Mouse (Mus musculus) MEL (cell line): ENCODE data around the gene Erap1. TPM values are rescaled to one million over a fixed set of nuclear protein-coding genes. Genes with fewer than 3 reads are reported as not detected.

Experiments used
- DNase-seq: peaks from one replicate; pipeline ENCODE4 v3.0.0; 2011; ENCODE audit warnings: low read depth, low spot score
- H3K27ac ChIP-seq: 2 replicates; pipeline ENCODE4 v1.5.1; 2012; ENCODE audit warnings: low read depth, mild to moderate bottlenecking, control low read depth, low read length, moderate library complexity; ENCODE audit not compliant: control insufficient read depth
- H3K27me3 ChIP-seq, 2 experiments: fragments of 150-350 bp in 1 of 2; sonication (generic) in 1 of 2; 2 replicates each; pipeline ENCODE4 v1.6.1; 2012; ENCODE audit warnings: low read length in 2 of 2, mild to moderate bottlenecking in 2 of 2, improper control_type of control experiment in 1 of 2, moderate library complexity in 1 of 2; ENCODE audit not compliant: insufficient read depth in 2 of 2, control insufficient read depth in 1 of 2
- H3K36me3 ChIP-seq, 2 experiments: 2 replicates each; pipeline ENCODE4 v1.6.1; 2012 to 2014; ENCODE audit warnings: low read length in 2 of 2, improper control_type of control experiment in 1 of 2, inconsistent platforms in 1 of 2, mild to moderate bottlenecking in 1 of 2; ENCODE audit not compliant: insufficient read depth in 2 of 2, control insufficient read depth in 1 of 2
- H3K4me1 ChIP-seq, 2 experiments: fragments of 150-350 bp in 1 of 2; sonication (generic) in 1 of 2; 2 replicates each; pipeline ENCODE4 v1.6.1; 2012; ENCODE audit warnings: low read length in 2 of 2, improper control_type of control experiment in 1 of 2, mild to moderate bottlenecking in 1 of 2; ENCODE audit not compliant: insufficient read depth in 2 of 2, control insufficient read depth in 1 of 2
- H3K4me3 ChIP-seq, 2 experiments: fragments of 150-350 bp in 1 of 2; sonication (generic) in 1 of 2; 2 replicates each; pipeline ENCODE4 v1.5.1; 2012; ENCODE audit warnings: low read depth in 2 of 2, low read length in 2 of 2, mild to moderate bottlenecking in 2 of 2, moderate library complexity in 2 of 2, control low read depth in 1 of 2, improper control_type of control experiment in 1 of 2; ENCODE audit not compliant: control insufficient read depth in 1 of 2, insufficient read depth in 1 of 2
- H3K79me2 ChIP-seq: 2 replicates; pipeline ENCODE4 v1.6.1; 2012; ENCODE audit warnings: mild to moderate bottlenecking, low read length, moderate library complexity; ENCODE audit not compliant: control insufficient read depth, poor library complexity, insufficient read depth
- H3K9ac ChIP-seq: 2 replicates; pipeline ENCODE4 v1.6.1; 2012; ENCODE audit warnings: low read depth, mild to moderate bottlenecking, control low read depth, low read length, moderate library complexity; ENCODE audit not compliant: control insufficient read depth, poor library complexity, severe bottlenecking
- H3K9me3 ChIP-seq: fragments of 150-350 bp; sonication (generic); replicated peaks from 2 replicates; pipeline ENCODE4 v1.6.1; 2012; ENCODE audit warnings: mild to moderate bottlenecking, low read length, improper control_type of control experiment, moderate library complexity; ENCODE audit not compliant: insufficient read depth
- BHLHE40 ChIP-seq: IDR thresholded peaks from 2 replicates; pipeline ENCODE4 v1.6.1; 2012; ENCODE audit warnings: low read depth, mild to moderate bottlenecking, inconsistent platforms, low read length, improper control_type of control experiment, borderline replicate concordance
- CHD1 ChIP-seq: IDR thresholded peaks from 2 replicates; pipeline ENCODE4 v1.6.1; 2012; ENCODE audit warnings: low read depth, mild to moderate bottlenecking, inconsistent platforms, low read length, improper control_type of control experiment
- CHD2 ChIP-seq: IDR thresholded peaks from 2 replicates; pipeline ENCODE4 v1.6.1; 2011; ENCODE audit warnings: low read length, improper control_type of control experiment
- CTCF ChIP-seq, 3 experiments: IDR thresholded peaks in 2 of 3; conservative IDR thresholded peaks in 1 of 3; 2 replicates each; pipeline ENCODE4 v1.5.1; 2011 to 2012; ENCODE audit warnings: low read length in 3 of 3, low read depth in 2 of 3, mild to moderate bottlenecking in 2 of 3, improper control_type of control experiment in 1 of 3, inconsistent platforms in 1 of 3, mixed read lengths in 1 of 3, moderate library complexity in 1 of 3; ENCODE audit not compliant: control insufficient read depth in 1 of 3, insufficient read depth in 1 of 3, poor library complexity in 1 of 3, severe bottlenecking in 1 of 3
- E2F4 ChIP-seq: IDR thresholded peaks from 2 replicates; pipeline ENCODE4 v1.6.1; 2011; ENCODE audit warnings: low read depth, low read length, improper control_type of control experiment, borderline replicate concordance
- ELF1 ChIP-seq: IDR thresholded peaks from 2 replicates; pipeline ENCODE4 v1.6.1; 2014; ENCODE audit warnings: low read depth, mild to moderate bottlenecking, inconsistent platforms, low read length, improper control_type of control experiment, moderate library complexity
- EP300 ChIP-seq, 2 experiments: IDR thresholded peaks; 2 replicates each; pipeline ENCODE4 v1.6.1; 2011; ENCODE audit warnings: improper control_type of control experiment in 2 of 2, low read length in 2 of 2, low read depth in 1 of 2, mild to moderate bottlenecking in 1 of 2
- ETS1 ChIP-seq: IDR thresholded peaks from 2 replicates; pipeline ENCODE4 v1.6.1; 2012; ENCODE audit warnings: low read depth, mild to moderate bottlenecking, inconsistent platforms, low read length, improper control_type of control experiment, moderate library complexity
- GABPA ChIP-seq: IDR thresholded peaks from 2 replicates; pipeline ENCODE4 v1.6.1; 2012; ENCODE audit warnings: low read depth, mild to moderate bottlenecking, inconsistent platforms, low read length, improper control_type of control experiment, moderate library complexity
- GATA1 ChIP-seq: IDR thresholded peaks from 2 replicates; pipeline ENCODE4 v1.6.1; 2011; ENCODE audit warnings: low read depth, low read length, improper control_type of control experiment
- HCFC1 ChIP-seq: IDR thresholded peaks from 2 replicates; pipeline ENCODE4 v1.6.1; 2012; ENCODE audit warnings: low read depth, mild to moderate bottlenecking, inconsistent platforms, low read length, improper control_type of control experiment, moderate library complexity
- JUND ChIP-seq: IDR thresholded peaks from 2 replicates; pipeline ENCODE4 v1.6.1; 2011; ENCODE audit warnings: low read depth, mild to moderate bottlenecking, improper control_type of control experiment, low read length
- KAT2A ChIP-seq: conservative IDR thresholded peaks from 2 replicates; pipeline ENCODE4 v1.6.1; 2012; ENCODE audit warnings: low read depth, low read length, improper control_type of control experiment, inconsistent platforms
- MAFK ChIP-seq: IDR thresholded peaks from 2 replicates; pipeline ENCODE4 v1.6.1; 2011; ENCODE audit warnings: low read depth, mild to moderate bottlenecking, low read length, improper control_type of control experiment, borderline replicate concordance
- MAX ChIP-seq: IDR thresholded peaks from 2 replicates; pipeline ENCODE4 v1.6.1; 2011; ENCODE audit warnings: low read length, improper control_type of control experiment
- MAZ ChIP-seq: IDR thresholded peaks from 2 replicates; pipeline ENCODE4 v1.6.1; 2012; ENCODE audit warnings: low read depth, mild to moderate bottlenecking, inconsistent platforms, low read length, improper control_type of control experiment
- MEF2A ChIP-seq: IDR thresholded peaks from 2 replicates; pipeline ENCODE4 v1.6.1; 2014; ENCODE audit warnings: low read depth, mild to moderate bottlenecking, inconsistent platforms, low read length, improper control_type of control experiment; ENCODE audit not compliant: poor library complexity, insufficient replicate concordance, severe bottlenecking; ENCODE audit errors: extremely low read depth
- MXI1 ChIP-seq: IDR thresholded peaks from 2 replicates; pipeline ENCODE4 v1.6.1; 2011; ENCODE audit warnings: mild to moderate bottlenecking, low read depth, low read length, improper control_type of control experiment
- MYB ChIP-seq: IDR thresholded peaks from 2 replicates; pipeline ENCODE4 v1.6.1; 2011; ENCODE audit warnings: mild to moderate bottlenecking, low read depth, low read length, improper control_type of control experiment
- MYC ChIP-seq: IDR thresholded peaks from 2 replicates; pipeline ENCODE4 v1.6.1; 2011; ENCODE audit warnings: low read depth, mild to moderate bottlenecking, low read length, improper control_type of control experiment, moderate library complexity
- NELFE ChIP-seq: IDR thresholded peaks from 2 replicates; pipeline ENCODE4 v1.6.1; 2011; ENCODE audit warnings: low read depth, low read length, improper control_type of control experiment
- NRF1 ChIP-seq: IDR thresholded peaks from 2 replicates; pipeline ENCODE4 v1.6.1; 2014; ENCODE audit warnings: low read depth, mild to moderate bottlenecking, inconsistent platforms, low read length, improper control_type of control experiment, moderate library complexity; ENCODE audit not compliant: poor library complexity, insufficient read depth, severe bottlenecking
- POLR2A ChIP-seq, 2 experiments: IDR thresholded peaks; 2 replicates each; pipeline ENCODE4 v1.6.1; 2011 to 2012; ENCODE audit warnings: low read length in 2 of 2, mild to moderate bottlenecking in 2 of 2, control low read depth in 1 of 2, improper control_type of control experiment in 1 of 2, low read depth in 1 of 2, moderate library complexity in 1 of 2; ENCODE audit not compliant: control insufficient read depth in 1 of 2, insufficient read depth in 1 of 2, poor library complexity in 1 of 2
- POLR2AphosphoS2 ChIP-seq: IDR thresholded peaks from 2 replicates; pipeline ENCODE4 v1.6.1; 2011; ENCODE audit warnings: low read length, improper control_type of control experiment
- POLR2AphosphoS5 ChIP-seq: IDR thresholded peaks from 2 replicates; pipeline ENCODE4 v1.6.1; 2012; ENCODE audit warnings: low read depth, borderline replicate concordance, mild to moderate bottlenecking, inconsistent platforms, low read length, moderate library complexity, mixed read lengths
- RAD21 ChIP-seq: IDR thresholded peaks from 2 replicates; pipeline ENCODE4 v1.6.1; 2011; ENCODE audit warnings: mild to moderate bottlenecking, low read depth, low read length, improper control_type of control experiment
- RCOR1 ChIP-seq: IDR thresholded peaks from 2 replicates; pipeline ENCODE4 v1.6.1; 2012; ENCODE audit warnings: low read depth, mild to moderate bottlenecking, inconsistent platforms, low read length, improper control_type of control experiment
- SIN3A ChIP-seq: IDR thresholded peaks from 2 replicates; pipeline ENCODE4 v1.6.1; 2012; ENCODE audit warnings: low read length, improper control_type of control experiment, inconsistent platforms
- SMC3 ChIP-seq: IDR thresholded peaks from 2 replicates; pipeline ENCODE4 v1.6.1; 2011; ENCODE audit warnings: low read depth, low read length, improper control_type of control experiment
- TAL1 ChIP-seq: IDR thresholded peaks from 2 replicates; pipeline ENCODE4 v1.6.1; 2012; ENCODE audit warnings: mild to moderate bottlenecking, inconsistent platforms, low read length, moderate library complexity, mixed read lengths
- TBP ChIP-seq: IDR thresholded peaks from 2 replicates; pipeline ENCODE4 v1.8.0; 2011; ENCODE audit warnings: low read depth, low read length, improper control_type of control experiment
- TCF12 ChIP-seq: IDR thresholded peaks from 2 replicates; pipeline ENCODE4 v1.6.1; 2014; ENCODE audit warnings: low read depth, mild to moderate bottlenecking, inconsistent platforms, low read length, improper control_type of control experiment, moderate library complexity
- UBTF ChIP-seq: IDR thresholded peaks from 2 replicates; pipeline ENCODE4 v1.6.1; 2012; ENCODE audit warnings: low read depth, mild to moderate bottlenecking, inconsistent platforms, low read length, improper control_type of control experiment, moderate library complexity, borderline replicate concordance; ENCODE audit not compliant: insufficient read depth
- USF2 ChIP-seq, 2 experiments: IDR thresholded peaks; 2 replicates each; pipeline ENCODE4 v1.6.1; 2011 to 2012; ENCODE audit warnings: improper control_type of control experiment in 2 of 2, low read length in 2 of 2, borderline replicate concordance in 1 of 2, inconsistent platforms in 1 of 2, low read depth in 1 of 2, mild to moderate bottlenecking in 1 of 2; ENCODE audit not compliant: insufficient read depth in 1 of 2
- ZC3H11A ChIP-seq: IDR thresholded peaks from 2 replicates; pipeline ENCODE4 v1.6.1; 2012; ENCODE audit warnings: low read depth, mild to moderate bottlenecking, inconsistent platforms, low read length, improper control_type of control experiment
- ZKSCAN1 ChIP-seq: IDR thresholded peaks from 2 replicates; pipeline ENCODE4 v1.6.1; 2012; ENCODE audit warnings: low read depth, mild to moderate bottlenecking, inconsistent platforms, low read length, improper control_type of control experiment, moderate library complexity
- ZMIZ1 ChIP-seq: IDR thresholded peaks from 2 replicates; pipeline ENCODE4 v1.6.1; 2012; ENCODE audit warnings: low read depth, mild to moderate bottlenecking, inconsistent platforms, low read length, improper control_type of control experiment, moderate library complexity
- ZNF384 ChIP-seq: IDR thresholded peaks from 2 replicates; pipeline ENCODE4 v1.6.1; 2012; ENCODE audit warnings: low read depth, mild to moderate bottlenecking, inconsistent platforms, low read length, improper control_type of control experiment
- polyA plus RNA-seq, 2 experiments: library from polyadenylated mRNA; stranded (reverse) in 1 of 2; unstranded in 1 of 2; fragments of >175 nt in 1 of 2; fragments of >200 nt in 1 of 2; gene quantifications; 2 replicates each; pipeline versions ENCODE4 v1.2.1 to v1.2.4; 2012; ENCODE audit warnings: low replicate concordance in 2 of 2, low read depth in 1 of 2; ENCODE audit not compliant: insufficient read length in 2 of 2, insufficient read depth in 1 of 2, missing spikeins in 1 of 2
- total RNA-seq: library from RNA; depleted of rRNA; stranded (reverse); fragments of 300-350 nt; gene quantifications from 2 replicates; pipeline ENCODE4 v1.2.3, GENCODE M21; 2012

Gene Erap1
- total and polyA plus RNA-seq, 3 experiments = 9.7 to 48.3 (median 11.4) TPM

DNA sequence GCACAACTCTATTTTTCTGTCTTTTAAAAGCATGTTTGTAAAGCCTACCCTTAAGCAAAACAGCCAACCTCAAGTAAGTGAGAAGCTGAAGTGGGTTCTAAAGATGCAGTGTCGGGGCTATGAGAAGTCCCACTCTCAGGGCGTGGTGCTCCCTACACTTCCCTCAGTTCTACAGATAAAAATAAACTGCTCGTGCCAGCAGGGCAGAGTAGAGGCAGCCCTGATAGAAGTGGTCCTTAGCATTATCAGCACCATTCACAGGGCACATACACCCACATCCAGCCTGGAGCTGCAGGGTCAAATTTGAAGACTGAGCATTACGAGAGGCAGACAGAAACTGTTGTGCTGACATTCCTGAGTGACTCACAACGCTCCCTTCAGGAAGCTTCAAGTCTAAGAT, 96.5 kb downstream of the Erap1 start:
- Histone ChIP-seq H3K9ac (no peak overlapping the region), H3K36me3 (peaks cover 0 to 31% of the 10 kb centered on the region in 2 experiments; a peak in 3 of 4 replicates), H3K27me3 (no peaks in the 10 kb centered on the region), H3K27ac (peak overlapping the region; percentile 73), H3K9me3 (no peaks in the 10 kb centered on the region), H3K79me2 (no peaks in the 10 kb centered on the region), H3K4me3 (no peak overlapping the region), H3K4me1 (peaks cover 15 to 22% of the 10 kb centered on the region in 2 experiments)
- DNase-seq = peak; percentile 70
- TF ChIP-seq MYC (peak; percentile 48; the same call in 1 of the 2 replicates), ETS1 (0 out of 2 replicates have a peak, but pooled peaks have one; percentile 25), POLR2A (IDR thresholded peaks at IDR 0.05; ENCODE audit: control insufficient read depth in 1 of 2, insufficient read depth in 1 of 2, low read depth in 1 of 2, low read length in 2 of 2, poor library complexity in 1 of 2) (no peak), BHLHE40 (peak; percentile 90), MAX (no peak), ZNF384 (no peak), NELFE (no peak), MEF2A (no peak), CTCF (IDR thresholded peaks at IDR 0.05 in 2 of 3, conservative IDR thresholded peaks at IDR 0.05 in 1 of 3; ENCODE audit: control insufficient read depth in 1 of 3, insufficient read depth in 1 of 3, low read depth in 2 of 3, low read length in 3 of 3, poor library complexity in 1 of 3, severe bottlenecking in 1 of 3) (no peak), ZMIZ1 (no peak), GABPA (no peak), RCOR1 (peak; percentile 68), CHD1 (no peak), USF2 (IDR thresholded peaks at IDR 0.05; ENCODE audit: borderline replicate concordance in 1 of 2, insufficient read depth in 1 of 2, low read depth in 1 of 2, low read length in 2 of 2) (no peak), EP300 (IDR thresholded peaks at IDR 0.05; ENCODE audit: low read depth in 1 of 2, low read length in 2 of 2) (peak; percentile 63 to 72), MXI1 (no peak), ELF1 (no peak), TBP (no peak), POLR2AphosphoS5 (no peak), KAT2A (no peak), HCFC1 (0 out of 2 replicates have a peak, but pooled peaks have one; percentile 23), ZC3H11A (no peak), NRF1 (no peak), RAD21 (no peak), SIN3A (no peak), E2F4 (no peak), CHD2 (no peak), MAZ (no peak), GATA1 (peak; percentile 67), UBTF (no peak), ZKSCAN1 (no peak), MYB (no peak), SMC3 (no peak), JUND (no peak), MAFK (no peak), POLR2AphosphoS2 (no peak), TCF12 (no peak; the same call in 1 of the 2 replicates), TAL1 (peak; percentile 16; the same call in 1 of the 2 replicates)
